Mouse (Mus musculus) urinary bladder, adult 2 months (tissue): ENCODE data around the gene Pard3b. TPM values are rescaled to one million over a fixed set of nuclear protein-coding genes. Genes with fewer than 3 reads are reported as not detected.
"Not testable (repeated sequence)": the region's sequence is repeated elsewhere in the genome, so short reads cannot be mapped to it uniquely, and the experiment has no call there.

ENCODE experiments used
- DNase-seq: peaks from one replicate; pipeline ENCODE4 v3.0.0; 2022; ENCODE audit warnings: low spot score
- polyA plus RNA-seq: library from polyadenylated mRNA; depleted of rRNA; stranded (reverse); fragments of >200 nt; gene quantifications from 2 replicates; pipeline ENCODE4 v1.2.3, GENCODE M21; 2012

The Pard3b gene
- polyA plus RNA-seq, 1 experiment, result 10.2 TPM

- no peak for DNase-seq
Measured at GRCm38 (mm10) chr1:62576939-62577590, 938.4 kb downstream of the Pard3b start.

- no peak for DNase-seq
Measured at GRCm38 (mm10) chr1:62579024-62579765, 940.6 kb downstream of the Pard3b start.

- DNase-seq, result no peak
Measured at GRCm38 (mm10) chr1:62580314-62580935, 941.8 kb downstream of the Pard3b start.

- no peak for DNase-seq
Measured at GRCm38 (mm10) chr1:62582476-62582875, 943.9 kb downstream of the Pard3b start.

- no peak for DNase-seq
Measured at GRCm38 (mm10) chr1:62587536-62587935, 948.9 kb downstream of the Pard3b start.

- no peak for DNase-seq
Measured at GRCm38 (mm10) chr1:62591296-62592031, 952.8 kb downstream of the Pard3b start.

GRCm38 (mm10) chr1:62595401-62595800, 956.8 kb downstream of the Pard3b start:
- DNase-seq, result no peak

GRCm38 (mm10) chr1:62597751-62598400, 959.3 kb downstream of the Pard3b start:
- DNase-seq, result no peak

- DNase-seq, result no peak
Measured at GRCm38 (mm10) chr1:62598551-62598950, 959.9 kb downstream of the Pard3b start.

- not testable (repeated sequence) for DNase-seq
Measured at GRCm38 (mm10) chr1:62604644-62605043, 966.0 kb downstream of the Pard3b start.

GRCm38 (mm10) chr1:62618109-62618665, 979.6 kb downstream of the Pard3b start:
- no peak for DNase-seq

GRCm38 (mm10) chr1:62619456-62619855, 980.8 kb downstream of the Pard3b start:
- no peak for DNase-seq

GRCm38 (mm10) chr1:62622447-62622846, 983.8 kb downstream of the Pard3b start:
- no peak for DNase-seq

- DNase-seq, result no peak
Measured at GRCm38 (mm10) chr1:62624166-62624565, 985.5 kb downstream of the Pard3b start.

GRCm38 (mm10) chr1:62624836-62625235, 986.2 kb downstream of the Pard3b start:
- DNase-seq, result no peak

GRCm38 (mm10) chr1:62625332-62625731, 986.7 kb downstream of the Pard3b start:
- no peak for DNase-seq

GRCm38 (mm10) chr1:62625819-62626505, 987.3 kb downstream of the Pard3b start:
- no peak for DNase-seq

- no peak for DNase-seq
Measured at GRCm38 (mm10) chr1:62629952-62630351, 991.3 kb downstream of the Pard3b start.

GRCm38 (mm10) chr1:62631511-62632305, 993.1 kb downstream of the Pard3b start:
- no peak for DNase-seq

GRCm38 (mm10) chr1:62632886-62633285, 994.3 kb downstream of the Pard3b start:
- no peak for DNase-seq
